Mouse (Mus musculus) MEL (cell line): ENCODE measurements around the gene Ptprr. TPM values are rescaled to one million over a fixed set of nuclear protein-coding genes. Genes with fewer than 3 reads are reported as not detected.

Experiments
- DNase-seq: peaks from one replicate; pipeline ENCODE4 v3.0.0; 2011; ENCODE audit warnings: low read depth, low spot score
- H3K27ac ChIP-seq: 2 replicates; pipeline ENCODE4 v1.5.1; 2012; ENCODE audit warnings: low read depth, mild to moderate bottlenecking, control low read depth, low read length, moderate library complexity; ENCODE audit not compliant: control insufficient read depth
- H3K27me3 ChIP-seq, 2 experiments: fragments of 150-350 bp in 1 of 2; sonication (generic) in 1 of 2; 2 replicates each; pipeline ENCODE4 v1.6.1; 2012; ENCODE audit warnings: low read length in 2 of 2, mild to moderate bottlenecking in 2 of 2, improper control_type of control experiment in 1 of 2, moderate library complexity in 1 of 2; ENCODE audit not compliant: insufficient read depth in 2 of 2, control insufficient read depth in 1 of 2
- H3K36me3 ChIP-seq, 2 experiments: 2 replicates each; pipeline ENCODE4 v1.6.1; 2012 to 2014; ENCODE audit warnings: low read length in 2 of 2, improper control_type of control experiment in 1 of 2, inconsistent platforms in 1 of 2, mild to moderate bottlenecking in 1 of 2; ENCODE audit not compliant: insufficient read depth in 2 of 2, control insufficient read depth in 1 of 2
- H3K4me1 ChIP-seq, 2 experiments: fragments of 150-350 bp in 1 of 2; sonication (generic) in 1 of 2; 2 replicates each; pipeline ENCODE4 v1.6.1; 2012; ENCODE audit warnings: low read length in 2 of 2, improper control_type of control experiment in 1 of 2, mild to moderate bottlenecking in 1 of 2; ENCODE audit not compliant: insufficient read depth in 2 of 2, control insufficient read depth in 1 of 2
- H3K4me3 ChIP-seq, 2 experiments: fragments of 150-350 bp in 1 of 2; sonication (generic) in 1 of 2; 2 replicates each; pipeline ENCODE4 v1.5.1; 2012; ENCODE audit warnings: low read depth in 2 of 2, low read length in 2 of 2, mild to moderate bottlenecking in 2 of 2, moderate library complexity in 2 of 2, control low read depth in 1 of 2, improper control_type of control experiment in 1 of 2; ENCODE audit not compliant: control insufficient read depth in 1 of 2, insufficient read depth in 1 of 2
- H3K79me2 ChIP-seq: 2 replicates; pipeline ENCODE4 v1.6.1; 2012; ENCODE audit warnings: mild to moderate bottlenecking, low read length, moderate library complexity; ENCODE audit not compliant: control insufficient read depth, poor library complexity, insufficient read depth
- H3K9ac ChIP-seq: 2 replicates; pipeline ENCODE4 v1.6.1; 2012; ENCODE audit warnings: low read depth, mild to moderate bottlenecking, control low read depth, low read length, moderate library complexity; ENCODE audit not compliant: control insufficient read depth, poor library complexity, severe bottlenecking
- H3K9me3 ChIP-seq: fragments of 150-350 bp; sonication (generic); replicated peaks from 2 replicates; pipeline ENCODE4 v1.6.1; 2012; ENCODE audit warnings: mild to moderate bottlenecking, low read length, improper control_type of control experiment, moderate library complexity; ENCODE audit not compliant: insufficient read depth
- CHD1 ChIP-seq: IDR thresholded peaks from 2 replicates; pipeline ENCODE4 v1.6.1; 2012; ENCODE audit warnings: low read depth, mild to moderate bottlenecking, inconsistent platforms, low read length, improper control_type of control experiment
- CTCF ChIP-seq, 3 experiments: IDR thresholded peaks in 2 of 3; conservative IDR thresholded peaks in 1 of 3; 2 replicates each; pipeline ENCODE4 v1.5.1; 2011 to 2012; ENCODE audit warnings: low read length in 3 of 3, low read depth in 2 of 3, mild to moderate bottlenecking in 2 of 3, improper control_type of control experiment in 1 of 3, inconsistent platforms in 1 of 3, mixed read lengths in 1 of 3, moderate library complexity in 1 of 3; ENCODE audit not compliant: control insufficient read depth in 1 of 3, insufficient read depth in 1 of 3, poor library complexity in 1 of 3, severe bottlenecking in 1 of 3
- E2F4 ChIP-seq: IDR thresholded peaks from 2 replicates; pipeline ENCODE4 v1.6.1; 2011; ENCODE audit warnings: low read depth, low read length, improper control_type of control experiment, borderline replicate concordance
- ETS1 ChIP-seq: IDR thresholded peaks from 2 replicates; pipeline ENCODE4 v1.6.1; 2012; ENCODE audit warnings: low read depth, mild to moderate bottlenecking, inconsistent platforms, low read length, improper control_type of control experiment, moderate library complexity
- JUND ChIP-seq: IDR thresholded peaks from 2 replicates; pipeline ENCODE4 v1.6.1; 2011; ENCODE audit warnings: low read depth, mild to moderate bottlenecking, improper control_type of control experiment, low read length
- KAT2A ChIP-seq: conservative IDR thresholded peaks from 2 replicates; pipeline ENCODE4 v1.6.1; 2012; ENCODE audit warnings: low read depth, low read length, improper control_type of control experiment, inconsistent platforms
- MYB ChIP-seq: IDR thresholded peaks from 2 replicates; pipeline ENCODE4 v1.6.1; 2011; ENCODE audit warnings: mild to moderate bottlenecking, low read depth, low read length, improper control_type of control experiment
- MYC ChIP-seq: IDR thresholded peaks from 2 replicates; pipeline ENCODE4 v1.6.1; 2011; ENCODE audit warnings: low read depth, mild to moderate bottlenecking, low read length, improper control_type of control experiment, moderate library complexity
- POLR2A ChIP-seq, 2 experiments: IDR thresholded peaks; 2 replicates each; pipeline ENCODE4 v1.6.1; 2011 to 2012; ENCODE audit warnings: low read length in 2 of 2, mild to moderate bottlenecking in 2 of 2, control low read depth in 1 of 2, improper control_type of control experiment in 1 of 2, low read depth in 1 of 2, moderate library complexity in 1 of 2; ENCODE audit not compliant: control insufficient read depth in 1 of 2, insufficient read depth in 1 of 2, poor library complexity in 1 of 2
- POLR2AphosphoS2 ChIP-seq: IDR thresholded peaks from 2 replicates; pipeline ENCODE4 v1.6.1; 2011; ENCODE audit warnings: low read length, improper control_type of control experiment
- RAD21 ChIP-seq: IDR thresholded peaks from 2 replicates; pipeline ENCODE4 v1.6.1; 2011; ENCODE audit warnings: mild to moderate bottlenecking, low read depth, low read length, improper control_type of control experiment
- RCOR1 ChIP-seq: IDR thresholded peaks from 2 replicates; pipeline ENCODE4 v1.6.1; 2012; ENCODE audit warnings: low read depth, mild to moderate bottlenecking, inconsistent platforms, low read length, improper control_type of control experiment
- SIN3A ChIP-seq: IDR thresholded peaks from 2 replicates; pipeline ENCODE4 v1.6.1; 2012; ENCODE audit warnings: low read length, improper control_type of control experiment, inconsistent platforms
- TAL1 ChIP-seq: IDR thresholded peaks from 2 replicates; pipeline ENCODE4 v1.6.1; 2012; ENCODE audit warnings: mild to moderate bottlenecking, inconsistent platforms, low read length, moderate library complexity, mixed read lengths
- TCF12 ChIP-seq: IDR thresholded peaks from 2 replicates; pipeline ENCODE4 v1.6.1; 2014; ENCODE audit warnings: low read depth, mild to moderate bottlenecking, inconsistent platforms, low read length, improper control_type of control experiment, moderate library complexity
- UBTF ChIP-seq: IDR thresholded peaks from 2 replicates; pipeline ENCODE4 v1.6.1; 2012; ENCODE audit warnings: low read depth, mild to moderate bottlenecking, inconsistent platforms, low read length, improper control_type of control experiment, moderate library complexity, borderline replicate concordance; ENCODE audit not compliant: insufficient read depth
- ZKSCAN1 ChIP-seq: IDR thresholded peaks from 2 replicates; pipeline ENCODE4 v1.6.1; 2012; ENCODE audit warnings: low read depth, mild to moderate bottlenecking, inconsistent platforms, low read length, improper control_type of control experiment, moderate library complexity
- ZMIZ1 ChIP-seq: IDR thresholded peaks from 2 replicates; pipeline ENCODE4 v1.6.1; 2012; ENCODE audit warnings: low read depth, mild to moderate bottlenecking, inconsistent platforms, low read length, improper control_type of control experiment, moderate library complexity
- ZNF384 ChIP-seq: IDR thresholded peaks from 2 replicates; pipeline ENCODE4 v1.6.1; 2012; ENCODE audit warnings: low read depth, mild to moderate bottlenecking, inconsistent platforms, low read length, improper control_type of control experiment
- polyA plus RNA-seq, 2 experiments: library from polyadenylated mRNA; stranded (reverse) in 1 of 2; unstranded in 1 of 2; fragments of >175 nt in 1 of 2; fragments of >200 nt in 1 of 2; gene quantifications; 2 replicates each; pipeline versions ENCODE4 v1.2.1 to v1.2.4; 2012; ENCODE audit warnings: low replicate concordance in 2 of 2, low read depth in 1 of 2; ENCODE audit not compliant: insufficient read length in 2 of 2, insufficient read depth in 1 of 2, missing spikeins in 1 of 2
- total RNA-seq: library from RNA; depleted of rRNA; stranded (reverse); fragments of 300-350 nt; gene quantifications from 2 replicates; pipeline ENCODE4 v1.2.3, GENCODE M21; 2012

The Ptprr gene
- total and polyA plus RNA-seq, 3 experiments, result not detected

DNA sequence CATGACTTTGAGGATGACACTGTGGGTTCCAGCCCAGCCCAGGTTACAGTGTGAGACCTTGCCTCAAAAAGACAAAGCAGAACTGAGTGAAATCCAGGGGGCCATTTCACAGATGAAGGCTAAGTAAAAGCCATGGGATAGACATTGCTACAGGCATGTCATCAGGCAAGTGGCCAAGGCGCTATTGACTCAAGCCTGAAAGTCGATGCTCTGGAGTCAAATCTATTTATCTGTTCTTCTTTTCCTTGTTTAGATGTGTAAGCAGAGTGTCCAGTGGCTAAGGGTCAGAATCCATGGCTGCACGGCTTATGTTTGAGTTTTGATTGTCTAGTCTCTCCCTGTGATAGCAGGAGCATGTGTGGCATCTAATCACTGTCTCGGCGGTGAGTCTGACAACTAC, 60.6 kb downstream of the Ptprr start:
- DNase-seq, result no peak
- H3K9ac ChIP-seq, result no peak overlapping the region
- no peaks in the 10 kb centered on the region for H3K36me3 ChIP-seq
- H3K4me3 ChIP-seq, result no peak overlapping the region
- TF ChIP-seq TAL1 (no peak), ZMIZ1 (no peak), ZNF384 (no peak), TCF12 (no peak), RCOR1 (no peak), POLR2A (IDR thresholded peaks at IDR 0.05; ENCODE audit: control insufficient read depth in 1 of 2, insufficient read depth in 1 of 2, low read depth in 1 of 2, low read length in 2 of 2, poor library complexity in 1 of 2) (no peak), SIN3A (no peak), E2F4 (no peak), KAT2A (no peak), UBTF (no peak), JUND (no peak), ETS1 (no peak), MYC (no peak)
- H3K4me1 ChIP-seq, result no peaks in the 10 kb centered on the region
- H3K27ac ChIP-seq, result no peak overlapping the region
- no peaks in the 10 kb centered on the region for H3K9me3 ChIP-seq
- H3K79me2 ChIP-seq, result no peaks in the 10 kb centered on the region
- H3K27me3 ChIP-seq, result no peaks in the 10 kb centered on the region

GRCm38 (mm10) chr10:116079396-116079795, 61.4 kb downstream of the Ptprr start:
- no peaks in the 10 kb centered on the region for H3K4me1 ChIP-seq
- H3K36me3 ChIP-seq, result no peaks in the 10 kb centered on the region
- no peak overlapping the region for H3K9ac ChIP-seq
- DNase-seq, result no peak
- TF ChIP-seq RAD21 (no peak), POLR2AphosphoS2 (no peak)
- no peaks in the 10 kb centered on the region for H3K79me2 ChIP-seq
- no peaks in the 10 kb centered on the region for H3K9me3 ChIP-seq
- no peak overlapping the region for H3K27ac ChIP-seq
- no peaks in the 10 kb centered on the region for H3K27me3 ChIP-seq
- H3K4me3 ChIP-seq, result no peak overlapping the region

DNA sequence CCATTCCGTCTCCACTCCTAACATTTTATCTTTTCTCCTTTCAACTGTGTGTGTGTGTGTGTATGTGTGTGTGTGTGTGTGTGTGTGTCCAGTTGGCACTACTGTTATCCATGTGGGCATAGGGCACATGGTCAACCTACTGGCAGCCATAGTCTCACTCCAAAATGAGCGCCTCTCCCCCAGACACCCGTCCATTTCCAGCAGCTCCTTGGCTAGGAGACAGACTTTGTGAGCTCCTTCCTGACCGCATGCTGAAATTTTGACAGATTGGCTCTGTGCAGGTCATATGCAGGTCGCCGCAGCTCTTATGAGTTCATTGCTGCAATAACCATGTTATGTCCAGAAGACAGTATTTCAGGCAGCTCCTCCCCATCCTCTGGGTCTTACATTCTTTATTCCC, 62.8 kb downstream of the Ptprr start:
- Histone ChIP-seq H3K9ac (no peak overlapping the region), H3K27me3 (no peaks in the 10 kb centered on the region), H3K36me3 (no peaks in the 10 kb centered on the region), H3K79me2 (no peaks in the 10 kb centered on the region), H3K4me3 (no peak overlapping the region), H3K4me1 (no peaks in the 10 kb centered on the region), H3K27ac (no peak overlapping the region), H3K9me3 (no peaks in the 10 kb centered on the region)
- no peak for TF ChIP-seq CHD1
- no peak for TF ChIP-seq CTCF (IDR thresholded peaks at IDR 0.05 in 2 of 3, conservative IDR thresholded peaks at IDR 0.05 in 1 of 3; ENCODE audit: control insufficient read depth in 1 of 3, insufficient read depth in 1 of 3, low read depth in 2 of 3, low read length in 3 of 3, poor library complexity in 1 of 3, severe bottlenecking in 1 of 3)
- TF ChIP-seq ZKSCAN1, result no peak
- no peak for TF ChIP-seq MYB
- TF ChIP-seq UBTF, result no peak
- DNase-seq, result no peak
